Mouse (Mus musculus): ENCODE data around the gene Ssr4.

DNA sequence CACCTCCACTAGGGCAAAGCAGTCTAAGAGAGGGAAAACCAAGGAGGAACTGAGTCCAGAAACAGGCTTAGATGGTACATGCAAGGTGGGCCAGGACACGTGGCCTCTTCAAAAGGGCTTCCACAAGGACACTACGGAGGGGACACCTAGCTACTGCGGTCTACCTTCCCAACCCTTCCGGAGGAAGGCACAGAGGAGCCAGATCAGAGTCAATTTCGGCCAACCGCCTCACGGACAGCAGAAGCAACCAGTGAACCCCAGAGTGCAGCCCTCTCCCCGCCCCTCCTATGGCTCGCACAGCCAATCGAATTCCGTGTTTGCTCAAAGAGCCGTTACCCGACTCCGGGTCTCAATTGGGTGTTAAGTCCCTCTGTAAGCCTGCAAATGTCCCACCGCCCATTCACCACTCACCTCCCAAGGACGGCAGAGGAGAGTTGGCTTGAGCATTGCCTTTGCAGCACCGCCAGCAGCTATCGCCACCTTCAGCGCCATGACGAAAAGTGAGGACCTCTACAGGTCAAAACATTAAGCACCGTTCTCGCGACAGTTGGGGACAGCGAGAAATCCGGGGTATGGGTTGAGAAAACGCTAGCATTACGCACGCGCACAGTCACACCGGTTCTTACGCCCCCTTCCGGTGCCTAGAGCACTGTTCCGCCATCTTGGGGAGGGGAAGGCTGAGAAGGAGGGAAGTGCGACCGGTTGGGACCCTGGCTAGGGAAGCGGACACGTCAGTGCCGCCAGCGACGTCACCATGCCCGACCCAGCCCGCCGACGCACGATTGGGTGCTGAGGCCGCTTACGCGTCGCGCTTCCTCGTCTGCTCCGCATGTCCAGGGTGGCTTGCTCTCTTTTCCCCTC is at the start of gene Ssr4, which contains the start of gene Idh3g:
- no peak for TF ChIP-seq CTCF (IDR thresholded peaks at IDR 0.05; ENCODE audit: low read depth, low read length)
- TF ChIP-seq EP300 (IDR thresholded peaks at IDR 0.05; ENCODE audit: insufficient read depth, low read depth, low read length), result no peak

Data from ES-Bruce4 (cell line).